Comparison of ENCODE assay signal across 10 mouse cellular contexts in genomic region chr2:50100364-50101151, GRCm38 (mm10). TPM values are rescaled to one million over a fixed set of nuclear protein-coding genes. Genes with fewer than 3 reads are reported as not detected.
A peak's percentile ranks its signal among the peaks of the same experiment; 100 is the strongest.
DNase-seq lines count a peak whose midpoint lies in the region; ATAC-seq lines count a peak whose summit lies in the region.
"Had no signal": no experiment of that assay in that cellular context is flagged by ENCODE, and none has a peak within 500 bp of the region (broad histone marks: within the 10 kb centered on the region; RNA-seq: fewer than 3 reads in every experiment).

No protein-coding gene starts in this region.

- 27% methylated on average over 9 of the region's 9 CpGs for WGBS in hindbrain, embryonic 11.5 days
- WGBS in stomach, embryonic 15.5 days = 19% methylated on average over 9 of the region's 9 CpGs

- H3K4me2 ChIP-seq in hindbrain, embryonic 11.5 days (replicated peaks; ENCODE audit: low read depth, low read length) = no peak overlapping the region
- 0 out of 2 replicates have a peak overlapping the region, but pooled peaks have one; percentile 19 for H3K4me2 ChIP-seq in stomach, embryonic 15.5 days
- H3K4me2 ChIP-seq: embryonic facial prominence, embryonic 13.5 days had no signal

- H3K9ac ChIP-seq in hindbrain, embryonic 11.5 days (ENCODE audit: low read depth, low read length) = no peak overlapping the region
- no peak overlapping the region for H3K9ac ChIP-seq in stomach, embryonic 15.5 days
- H3K9ac ChIP-seq: embryonic facial prominence, embryonic 13.5 days had no signal

- H3K27ac ChIP-seq in hindbrain, embryonic 11.5 days (ENCODE audit: low read depth, low read length) = peak overlapping the region; percentile 25; the same call in 1 of the 2 replicates
- peak overlapping the region; percentile 78 for H3K27ac ChIP-seq in stomach, embryonic 15.5 days
- H3K27ac ChIP-seq: embryonic facial prominence, embryonic 13.5 days had no signal

- no peak overlapping the region for H3K4me3 ChIP-seq in hindbrain, embryonic 11.5 days (ENCODE audit: low read depth, low read length)
- H3K4me3 ChIP-seq in stomach, embryonic 15.5 days (replicated peaks) = no peak overlapping the region
- H3K4me3 ChIP-seq: embryonic facial prominence, embryonic 13.5 days had no signal

- no peaks in the 10 kb centered on the region for H3K9me3 ChIP-seq in hindbrain, embryonic 11.5 days (ENCODE audit: control insufficient read depth, low read length)
- H3K9me3 ChIP-seq in stomach, embryonic 15.5 days = no peaks in the 10 kb centered on the region
- H3K9me3 ChIP-seq: embryonic facial prominence, embryonic 13.5 days had no signal

- peaks cover 7% of the 10 kb centered on the region; the same call in 1 of the 2 replicates for H3K4me1 ChIP-seq in hindbrain, embryonic 11.5 days (replicated peaks; ENCODE audit: control insufficient read depth, insufficient read depth, low read length)
- H3K4me1 ChIP-seq in stomach, embryonic 15.5 days = 0 out of 2 replicates have a peak, but pooled peaks cover 9% of the 10 kb centered on the region

- ATAC-seq in hindbrain, embryonic 11.5 days (ENCODE audit: low FRiP score) = peak; percentile 49; the same call in 1 of the 2 replicates
- ATAC-seq in stomach, embryonic 15.5 days (ENCODE audit: insufficient read depth, low FRiP score, low read depth) = peak; percentile 88
- no peak for ATAC-seq in cerebellum, adult (ENCODE audit: insufficient number of reproducible peaks, low FRiP score, low TSS enrichment)
- ATAC-seq: Patski had no signal

- no peaks in the 10 kb centered on the region for H3K27me3 ChIP-seq in hindbrain, embryonic 11.5 days (ENCODE audit: control insufficient read depth, insufficient read depth, low read length)
- no peaks in the 10 kb centered on the region for H3K27me3 ChIP-seq in stomach, embryonic 15.5 days (replicated peaks)
- H3K27me3 ChIP-seq: embryonic facial prominence, embryonic 13.5 days; Patski had no signal

- no peaks in the 10 kb centered on the region for H3K36me3 ChIP-seq in hindbrain, embryonic 11.5 days (ENCODE audit: control insufficient read depth, insufficient read depth, low read length)
- H3K36me3 ChIP-seq in stomach, embryonic 15.5 days = no peaks in the 10 kb centered on the region
- H3K36me3 ChIP-seq: embryonic facial prominence, embryonic 13.5 days had no signal

- peak; percentile 5 to 21 for DNase-seq in lung, postnatal 4 days
- no peak for DNase-seq in lung, postnatal 36 days
- DNase-seq in hindbrain, embryonic 11.5 days (ENCODE audit: low spot score) = peak; percentile 32
- peak; percentile 13 to 42 for DNase-seq in kidney, postnatal 4 days
- DNase-seq in thymus, postnatal 4 days = no peak
- DNase-seq in cerebellum, adult 18-20 months = no peak

RNA-seq across cellular contexts. Expression of gene Lypd6, which starts 34.3 kb away (rescaled TPM):
- 5.3 and 5.5 TPM in 2 replicates for polyA plus RNA-seq in hindbrain, embryonic 11.5 days (2014; fragmentation: Nextera tagmentation; extraction: Ambion mirVana)
- polyA plus RNA-seq in stomach, embryonic 15.5 days (2015; fragmentation: Nextera tagmentation; extraction: Ambion mirVana) = 20.2 and 24.1 TPM in 2 replicates
- polyA plus RNA-seq: Patski had no signal

Comparison
In these comparisons a context has a peak if more than half of its experiments do, and no peak if none do; other contexts are left out.
1. DNase-seq: peak in lung, postnatal 4 days (2 of 2), hindbrain, embryonic 11.5 days (single experiment) and kidney, postnatal 4 days (2 of 2); none in lung, postnatal 36 days (single experiment), thymus, postnatal 4 days (single experiment) and cerebellum, adult 18-20 months (0 of 2).